Mouse (Mus musculus) forebrain, embryonic 13.5 days (tissue): Measurements from ENCODE around the gene Nfkb1. TPM values are rescaled to one million over a fixed set of nuclear protein-coding genes. Genes with fewer than 3 reads are reported as not detected.

Source experiments
- ATAC-seq: fragments of 200-750 bp; cut with Nextera tagmentation; 2 replicates; pipeline ENCODE4 v1.8.0; 2017
- H3K27ac ChIP-seq: fragments of 300-500 bp; sonication (generic); 2 replicates; pipeline ENCODE4 v1.5.1; 2015; ENCODE audit warnings: inconsistent platforms, mild to moderate bottlenecking, moderate library complexity
- H3K27me3 ChIP-seq: fragments of 300-500 bp; sonication (generic); 2 replicates; pipeline ENCODE4 v1.6.1; 2015; ENCODE audit warnings: mild to moderate bottlenecking, inconsistent platforms
- H3K36me3 ChIP-seq: fragments of 300-500 bp; sonication (generic); 2 replicates; pipeline ENCODE4 v1.6.1; 2015; ENCODE audit warnings: mild to moderate bottlenecking, inconsistent platforms; ENCODE audit not compliant: poor library complexity, severe bottlenecking
- H3K4me1 ChIP-seq: fragments of 300-500 bp; sonication (generic); 2 replicates; pipeline ENCODE4 v1.6.1; 2015; ENCODE audit warnings: inconsistent platforms
- H3K4me2 ChIP-seq: fragments of 300-500 bp; sonication (generic); 2 replicates; pipeline ENCODE4 v1.6.1; 2015; ENCODE audit warnings: inconsistent platforms, mild to moderate bottlenecking, moderate library complexity
- H3K4me3 ChIP-seq: fragments of 300-500 bp; sonication (generic); 2 replicates; pipeline ENCODE4 v1.5.1; 2015; ENCODE audit warnings: mild to moderate bottlenecking, inconsistent platforms
- H3K9ac ChIP-seq: fragments of 300-500 bp; sonication (generic); 2 replicates; pipeline ENCODE4 v1.6.1; 2015; ENCODE audit warnings: mild to moderate bottlenecking, inconsistent platforms
- H3K9me3 ChIP-seq: fragments of 300-500 bp; sonication (generic); replicated peaks from 2 replicates; pipeline ENCODE4 v1.6.1; 2016; ENCODE audit warnings: inconsistent platforms
- WGBS: fragments of 180-500 bp; shearing (Covaris S2); methylation state at CpG from one replicate; pipeline ENCODE4 v1.1.7; 2015; 5-methylcytosine and 5-hydroxymethylcytosine counted together
- polyA plus RNA-seq: library from polyadenylated mRNA; unstranded; fragments of >200 nt; fragmentation: Nextera tagmentation; extraction: Ambion mirVana; gene quantifications from 2 replicates; pipeline ENCODE4 v1.2.1, GENCODE M21; 2015

Gene Nfkb1
- polyA plus RNA-seq = 8.0 and 8.3 TPM in 2 replicates

DNA sequence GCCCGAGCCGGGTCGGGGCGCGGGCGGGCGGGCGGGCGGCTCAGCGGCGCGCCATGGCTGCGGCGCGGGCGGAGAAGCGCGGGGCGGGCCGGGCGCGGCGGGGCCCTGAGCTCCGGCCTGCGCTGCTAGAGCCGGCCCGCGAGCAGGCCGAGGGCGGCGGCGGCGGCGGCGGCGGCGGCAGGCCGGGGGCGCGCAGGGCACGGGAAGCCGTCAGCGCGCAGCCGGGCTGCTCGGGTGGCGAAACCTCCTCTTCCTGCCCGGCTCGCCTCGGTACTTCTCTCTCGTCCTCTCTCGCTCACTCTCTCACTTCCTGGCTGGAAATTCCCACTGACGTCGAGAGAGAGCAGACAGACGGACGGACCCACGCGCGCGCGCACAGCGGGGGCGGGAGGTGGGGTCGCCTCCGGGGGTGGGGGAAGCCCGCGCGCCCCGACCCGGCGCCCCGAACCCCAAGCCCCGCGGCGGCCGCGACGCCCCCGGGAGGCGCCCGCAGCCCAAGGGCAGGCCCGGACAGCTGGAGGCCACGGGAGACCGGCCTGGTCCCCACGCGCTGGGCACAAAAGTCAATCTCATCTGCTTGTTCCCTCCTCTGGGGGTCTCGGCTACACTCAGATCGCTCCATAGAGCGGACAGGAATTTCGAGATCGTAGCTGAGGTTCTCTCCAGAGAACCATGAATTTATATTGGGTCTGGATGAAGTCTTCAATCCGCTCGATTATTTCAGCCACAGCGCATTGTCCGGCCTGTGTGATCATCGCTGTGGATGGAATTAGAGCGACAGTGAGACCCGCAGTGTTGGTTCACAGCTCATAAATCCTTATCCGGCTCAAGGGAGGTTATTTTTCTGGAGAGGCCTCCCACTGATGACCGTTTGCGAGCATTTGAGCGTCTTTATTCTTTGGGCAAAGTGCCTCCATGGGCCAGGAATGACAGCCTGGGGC, at the start of gene Nfkb1:
Gene Nfkb1, minus strand, starts transcription at position 357 of the 941 bp plus-strand sequence.
- Histone ChIP-seq H3K4me1 (peaks cover 31% of the 10 kb centered on the region), H3K27me3 (no peaks in the 10 kb centered on the region), H3K4me2 (peak within 1 kb of the TSS; percentile 82), H3K9me3 (no peaks in the 10 kb centered on the region), H3K4me3 (peak within 1 kb of the TSS; percentile 80), H3K9ac (peak within 1 kb of the TSS; percentile 94), H3K36me3 (peaks cover 6% of the 10 kb centered on the region; the same call in 1 of the 2 replicates), H3K27ac (peak within 1 kb of the TSS; percentile 86)
- 1% methylated on average over 53 of the region's 102 CpGs for WGBS
- peak; percentile 89 for ATAC-seq

DNA sequence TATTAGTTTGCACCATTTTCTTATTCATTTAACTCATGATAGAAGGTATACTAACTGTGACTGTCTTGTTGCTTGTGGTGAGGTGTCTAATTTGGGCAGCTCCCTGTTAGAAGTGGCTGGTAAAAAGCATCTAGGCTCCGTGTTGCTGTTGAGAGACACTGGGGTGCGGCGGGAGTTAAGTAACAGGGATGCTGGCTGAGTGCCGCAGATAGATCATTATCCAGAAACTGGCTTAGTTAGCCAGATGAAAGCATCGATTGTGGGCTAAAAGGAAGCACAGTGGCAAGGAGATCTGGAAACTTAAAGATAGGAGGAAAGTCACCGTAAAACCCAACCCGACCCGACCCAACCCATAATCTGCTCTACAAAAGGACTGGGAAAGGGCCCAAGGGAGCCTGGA, 49.4 kb upstream of the Nfkb1 start:
- Histone ChIP-seq H3K4me1 (no peaks in the 10 kb centered on the region), H3K27ac (no peak overlapping the region), H3K27me3 (no peaks in the 10 kb centered on the region), H3K36me3 (no peaks in the 10 kb centered on the region), H3K4me2 (no peak overlapping the region), H3K9ac (no peak overlapping the region), H3K9me3 (no peaks in the 10 kb centered on the region), H3K4me3 (no peak overlapping the region)
- no peak for ATAC-seq
- 83% methylated on average over 8 of the region's 8 CpGs for WGBS

DNA sequence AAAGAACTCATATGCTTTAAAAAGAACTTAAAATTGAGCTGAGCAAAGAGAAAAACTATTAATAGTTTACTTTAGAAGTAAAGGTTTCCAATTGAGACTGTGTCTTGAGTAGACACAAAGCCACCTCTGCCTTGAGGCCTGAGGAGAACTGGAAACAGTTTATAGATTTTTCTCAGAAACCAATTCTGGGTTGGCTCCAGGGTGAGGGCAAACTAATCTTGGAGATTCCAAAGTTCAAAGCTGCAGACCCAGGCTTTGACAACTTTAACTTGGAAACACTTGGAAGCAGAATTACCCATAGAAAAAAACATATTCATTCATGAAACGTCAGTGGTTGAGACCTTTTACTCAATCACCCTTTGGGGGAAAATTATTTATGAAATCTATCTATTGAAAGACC, 43.4 kb upstream of the Nfkb1 start:
- no peak for ATAC-seq

DNA sequence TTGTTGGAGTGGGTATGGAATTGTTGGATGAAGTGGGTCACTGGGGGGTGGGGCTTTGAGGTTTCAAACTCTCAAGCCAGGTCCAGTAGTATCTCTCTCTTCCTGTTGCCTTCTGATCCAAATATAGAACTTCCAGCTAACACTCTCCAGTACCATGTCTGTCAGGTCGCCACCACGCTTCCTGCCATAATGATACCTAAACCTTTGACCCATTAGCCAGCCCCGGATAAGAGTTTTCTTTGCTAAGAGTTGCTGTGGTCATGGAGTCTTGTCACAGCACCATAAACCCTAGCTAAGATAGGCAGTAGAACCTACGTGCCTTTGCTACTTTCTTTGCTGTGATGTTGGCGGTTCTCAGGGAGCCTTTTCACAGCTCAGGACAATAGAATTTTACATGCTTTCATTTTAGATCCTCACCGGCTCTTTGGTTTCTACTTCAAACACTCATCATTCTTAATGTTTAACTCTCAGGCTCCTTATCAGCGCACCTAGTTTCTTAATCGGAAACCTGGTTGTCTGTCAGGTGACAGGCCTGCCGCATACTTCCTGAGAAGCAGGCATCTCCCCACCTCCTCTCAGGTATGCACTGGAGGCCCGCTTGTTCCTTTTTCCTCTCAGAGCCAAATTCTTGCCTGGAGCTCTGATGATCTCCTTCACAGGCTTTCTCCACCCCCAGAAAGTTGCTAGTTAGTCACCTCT, 41.5 kb upstream of the Nfkb1 start:
- H3K27ac ChIP-seq = no peak overlapping the region
- H3K27me3 ChIP-seq = no peaks in the 10 kb centered on the region
- 90% methylated on average over 10 of the region's 10 CpGs for WGBS
- H3K36me3 ChIP-seq = no peaks in the 10 kb centered on the region
- no peak overlapping the region for H3K9ac ChIP-seq
- H3K4me1 ChIP-seq = peaks cover 8% of the 10 kb centered on the region; the same call in 1 of the 2 replicates
- H3K4me2 ChIP-seq = no peak overlapping the region
- no peak for ATAC-seq
- H3K4me3 ChIP-seq = no peak overlapping the region
- H3K9me3 ChIP-seq = no peaks in the 10 kb centered on the region

More for the DNA sequence above, 43.4 kb upstream of the Nfkb1 start:
- Histone ChIP-seq H3K4me1 (peaks cover 7% of the 10 kb centered on the region; the same call in 1 of the 2 replicates), H3K9me3 (no peaks in the 10 kb centered on the region), H3K4me2 (no peak overlapping the region), H3K4me3 (no peak overlapping the region), H3K27me3 (no peaks in the 10 kb centered on the region), H3K36me3 (no peaks in the 10 kb centered on the region), H3K9ac (no peak overlapping the region), H3K27ac (no peak overlapping the region)
- WGBS = 72% methylated on average over 1 of the region's 1 CpGs

DNA sequence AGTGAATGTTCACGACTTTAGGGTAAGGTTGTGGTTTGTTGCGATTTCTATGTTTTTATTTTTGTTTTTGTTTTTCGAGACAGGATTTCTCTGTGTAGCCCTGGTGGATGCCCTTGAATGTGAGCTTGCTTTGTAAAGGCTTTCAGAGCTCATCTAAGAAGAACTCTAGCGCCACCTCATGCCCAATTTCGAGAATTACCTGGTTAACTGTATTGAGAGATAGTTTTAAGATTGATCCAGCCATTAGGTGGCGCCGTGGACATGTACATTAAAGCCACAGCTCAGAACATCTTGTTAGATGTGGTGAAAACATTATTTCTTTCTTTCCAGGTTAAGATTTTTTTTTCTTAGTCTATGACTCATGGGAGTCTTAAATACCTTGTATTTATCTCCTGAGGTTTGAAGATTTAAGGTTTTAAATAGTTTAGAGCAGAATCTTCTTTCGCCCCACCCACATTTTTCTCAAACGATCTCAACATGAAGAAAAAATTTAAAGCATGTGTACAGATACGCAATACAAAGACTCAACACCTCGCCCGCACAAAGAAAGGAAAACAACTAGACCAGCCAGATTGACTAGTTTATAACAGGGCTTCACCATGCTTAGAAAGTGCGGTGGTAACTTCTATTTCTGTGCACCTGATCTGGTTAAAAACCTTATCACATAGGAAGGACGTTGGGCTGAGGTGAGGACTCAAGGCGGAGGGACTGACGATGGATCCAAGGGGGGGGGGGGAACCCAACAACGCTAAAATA, 40.1 kb upstream of the Nfkb1 start:
- Histone ChIP-seq H3K4me3 (no peak overlapping the region), H3K27me3 (no peaks in the 10 kb centered on the region), H3K4me1 (peaks cover 8% of the 10 kb centered on the region; the same call in 1 of the 2 replicates), H3K9me3 (no peaks in the 10 kb centered on the region), H3K36me3 (no peaks in the 10 kb centered on the region), H3K27ac (no peak overlapping the region), H3K9ac (no peak overlapping the region), H3K4me2 (no peak overlapping the region)
- 39% methylated on average over 17 of the region's 17 CpGs for WGBS
- peak; percentile 88 for ATAC-seq

DNA sequence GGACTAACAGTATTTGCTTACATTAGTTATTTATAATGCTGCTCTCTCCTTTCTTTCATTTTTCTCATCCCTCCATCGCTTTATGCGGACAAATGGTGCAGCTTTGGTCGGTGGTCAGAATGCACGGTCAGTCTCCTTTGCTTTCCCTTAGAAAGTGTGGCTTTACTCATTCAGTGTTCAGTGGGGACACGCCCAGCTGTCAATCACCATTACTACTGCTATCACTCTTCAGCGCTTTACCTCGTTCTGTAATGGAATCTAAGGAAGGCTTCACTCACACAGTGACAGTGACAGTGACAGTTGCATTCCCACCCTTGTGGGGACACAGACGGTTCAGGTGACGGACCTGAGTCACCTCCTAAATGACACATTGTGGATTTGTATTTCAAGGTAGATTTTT, 39.4 kb upstream of the Nfkb1 start:
- peak; percentile 72 for ATAC-seq
- WGBS = 49% methylated on average over 9 of the region's 9 CpGs
- Histone ChIP-seq H3K9ac (no peak overlapping the region), H3K36me3 (no peaks in the 10 kb centered on the region), H3K9me3 (no peaks in the 10 kb centered on the region), H3K4me3 (no peak overlapping the region), H3K27ac (no peak overlapping the region), H3K4me2 (0 out of 2 replicates have a peak overlapping the region, but pooled peaks have one; percentile 15), H3K4me1 (peaks cover 8% of the 10 kb centered on the region; the same call in 1 of the 2 replicates), H3K27me3 (no peaks in the 10 kb centered on the region)

DNA sequence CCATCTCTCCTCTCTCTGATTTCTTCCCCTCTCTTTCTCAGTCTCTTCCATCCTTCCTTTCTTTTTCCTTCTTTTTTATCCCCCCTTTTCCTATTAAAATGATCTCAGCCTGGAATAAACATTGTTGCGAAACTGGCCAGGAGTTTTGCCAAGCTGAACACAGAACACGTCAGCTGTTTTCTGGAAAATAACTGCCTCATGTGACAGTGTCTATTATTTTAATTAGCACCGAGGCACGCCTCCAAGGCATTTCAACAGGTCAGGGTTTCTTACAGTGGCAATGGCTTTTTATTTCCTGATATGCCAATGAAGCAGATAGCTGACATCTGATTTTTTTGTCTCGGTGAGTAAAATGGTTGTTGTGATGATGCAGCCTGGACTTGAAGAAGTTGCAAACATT, 38.2 kb upstream of the Nfkb1 start:
- Histone ChIP-seq H3K4me2 (no peak overlapping the region), H3K4me1 (peaks cover 8% of the 10 kb centered on the region; the same call in 1 of the 2 replicates), H3K9ac (no peak overlapping the region), H3K36me3 (no peaks in the 10 kb centered on the region), H3K27ac (no peak overlapping the region), H3K9me3 (no peaks in the 10 kb centered on the region), H3K27me3 (no peaks in the 10 kb centered on the region), H3K4me3 (no peak overlapping the region)
- no peak for ATAC-seq
- WGBS = 40% methylated on average over 5 of the region's 5 CpGs

DNA sequence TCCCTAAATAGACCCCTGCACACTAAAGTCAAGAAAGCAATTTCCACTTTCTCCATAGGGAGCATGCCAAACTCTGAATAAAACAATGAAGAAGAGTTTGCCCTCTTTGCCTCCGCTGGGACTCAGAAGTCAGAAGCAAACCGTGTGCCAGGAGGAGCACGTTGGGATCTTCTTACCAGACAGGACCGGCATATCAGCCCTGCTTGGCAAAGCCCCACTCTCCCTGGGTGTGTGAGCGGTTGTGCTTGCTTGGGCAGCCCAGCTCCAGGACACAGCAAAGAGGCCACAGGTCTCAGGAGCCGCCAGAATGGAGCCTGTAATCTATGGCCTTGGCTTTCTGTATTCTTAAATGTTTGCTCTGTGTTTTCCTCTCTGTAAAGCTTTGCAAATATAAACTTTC, 37.6 kb upstream of the Nfkb1 start:
- WGBS = 69% methylated on average over 6 of the region's 6 CpGs
- no peak overlapping the region for H3K9ac ChIP-seq
- no peak overlapping the region for H3K4me2 ChIP-seq
- ATAC-seq = no peak
- no peak overlapping the region for H3K27ac ChIP-seq
- no peaks in the 10 kb centered on the region for H3K9me3 ChIP-seq
- peaks cover 8% of the 10 kb centered on the region; the same call in 1 of the 2 replicates for H3K4me1 ChIP-seq
- no peaks in the 10 kb centered on the region for H3K27me3 ChIP-seq
- H3K36me3 ChIP-seq = no peaks in the 10 kb centered on the region
- H3K4me3 ChIP-seq = no peak overlapping the region

DNA sequence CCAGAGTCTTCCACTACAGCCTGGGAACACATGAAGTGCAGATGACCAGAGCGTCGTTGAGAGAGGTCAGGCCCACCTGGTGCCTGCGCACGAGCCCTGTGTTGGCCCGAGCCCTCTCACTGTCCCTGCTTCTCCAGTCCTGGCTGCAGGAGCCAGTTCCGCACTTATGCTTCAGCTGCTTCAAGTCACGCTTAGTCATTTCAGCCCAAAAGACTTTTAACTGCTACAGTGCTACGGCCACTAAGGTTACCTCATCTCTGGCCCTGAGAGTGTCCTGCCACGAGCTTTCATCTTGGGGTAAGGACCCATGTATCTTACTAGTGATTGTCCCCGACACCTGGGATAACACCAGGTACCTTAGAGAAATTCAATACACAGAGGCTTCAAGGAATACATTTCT, 36.0 kb upstream of the Nfkb1 start:
- Histone ChIP-seq H3K4me1 (peaks cover 8% of the 10 kb centered on the region; the same call in 1 of the 2 replicates), H3K27me3 (no peaks in the 10 kb centered on the region), H3K4me2 (no peak overlapping the region), H3K9ac (no peak overlapping the region), H3K36me3 (no peaks in the 10 kb centered on the region), H3K4me3 (no peak overlapping the region), H3K9me3 (no peaks in the 10 kb centered on the region), H3K27ac (no peak overlapping the region)
- no peak for ATAC-seq
- 92% methylated on average over 10 of the region's 10 CpGs for WGBS

DNA sequence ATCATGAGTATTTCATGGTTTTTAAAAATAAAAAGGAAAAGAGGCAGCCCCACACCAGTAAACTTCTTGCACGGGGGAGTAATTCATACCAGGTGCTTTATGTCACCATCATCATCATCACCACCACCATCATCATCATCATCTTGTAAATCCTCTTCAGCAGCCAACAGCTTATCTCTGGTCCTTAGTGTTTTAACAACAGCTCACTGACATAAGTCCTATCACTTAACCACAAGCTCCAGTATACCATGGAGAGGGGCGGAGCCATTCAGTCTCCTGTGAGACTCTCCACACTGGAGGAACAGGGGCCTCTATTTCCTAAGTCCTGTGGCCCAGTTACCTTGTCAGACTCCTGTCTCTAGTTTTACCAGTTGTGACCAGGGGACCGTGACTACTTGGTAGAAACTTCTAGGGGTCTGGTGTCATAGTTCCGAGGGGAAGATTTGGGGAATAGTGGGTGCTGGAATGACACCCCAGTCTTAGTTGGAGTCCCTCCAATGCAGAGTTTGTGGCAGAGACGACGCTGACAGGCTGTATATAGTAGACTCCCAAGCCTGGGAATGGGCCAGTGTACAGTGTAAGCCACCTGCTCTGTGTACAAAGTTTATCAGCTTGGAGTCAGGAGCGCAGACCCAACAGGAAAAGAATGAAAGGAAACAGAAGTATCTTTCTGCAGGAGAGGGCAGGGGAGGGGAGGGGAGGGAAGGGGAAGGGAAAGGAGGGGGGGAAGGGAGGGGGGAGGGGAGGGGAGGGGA, 35.4 kb upstream of the Nfkb1 start:
- no peak overlapping the region for H3K4me3 ChIP-seq
- no peak overlapping the region for H3K9ac ChIP-seq
- no peak for ATAC-seq
- H3K27ac ChIP-seq = no peak overlapping the region
- no peaks in the 10 kb centered on the region for H3K36me3 ChIP-seq
- H3K27me3 ChIP-seq = no peaks in the 10 kb centered on the region
- no peak overlapping the region for H3K4me2 ChIP-seq
- 89% methylated on average over 7 of the region's 7 CpGs for WGBS
- H3K4me1 ChIP-seq = peaks cover 8% of the 10 kb centered on the region; the same call in 1 of the 2 replicates
- no peaks in the 10 kb centered on the region for H3K9me3 ChIP-seq

DNA sequence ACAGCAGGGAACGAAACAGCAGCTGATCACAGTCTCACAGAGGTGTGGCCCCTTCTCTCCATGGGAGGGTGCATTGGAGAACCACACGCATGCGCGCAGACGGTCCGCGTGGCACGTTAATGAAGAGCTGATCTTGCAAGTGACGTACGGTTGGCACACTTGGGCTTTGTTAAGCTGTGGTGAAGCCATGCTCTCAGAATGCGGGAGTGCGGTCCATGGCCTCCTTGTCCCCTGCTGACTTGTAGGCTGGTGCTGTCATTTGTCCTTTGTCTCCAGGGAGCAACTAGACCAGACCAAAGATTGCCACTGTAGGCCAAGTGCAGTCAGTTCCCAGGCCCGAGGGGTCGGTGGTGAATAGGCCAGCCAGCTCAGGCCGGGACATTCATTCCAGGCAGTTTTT, 34.7 kb upstream of the Nfkb1 start:
- H3K4me1 ChIP-seq = peaks cover 8% of the 10 kb centered on the region; the same call in 1 of the 2 replicates
- H3K4me3 ChIP-seq = no peak overlapping the region
- no peak for ATAC-seq
- no peak overlapping the region for H3K27ac ChIP-seq
- no peaks in the 10 kb centered on the region for H3K36me3 ChIP-seq
- H3K9me3 ChIP-seq = no peaks in the 10 kb centered on the region
- no peaks in the 10 kb centered on the region for H3K27me3 ChIP-seq
- 80% methylated on average over 15 of the region's 15 CpGs for WGBS
- H3K4me2 ChIP-seq = no peak overlapping the region
- H3K9ac ChIP-seq = no peak overlapping the region
